Comparison of ENCODE assay signal across 11 mouse cellular contexts in the genomic region with DNA sequence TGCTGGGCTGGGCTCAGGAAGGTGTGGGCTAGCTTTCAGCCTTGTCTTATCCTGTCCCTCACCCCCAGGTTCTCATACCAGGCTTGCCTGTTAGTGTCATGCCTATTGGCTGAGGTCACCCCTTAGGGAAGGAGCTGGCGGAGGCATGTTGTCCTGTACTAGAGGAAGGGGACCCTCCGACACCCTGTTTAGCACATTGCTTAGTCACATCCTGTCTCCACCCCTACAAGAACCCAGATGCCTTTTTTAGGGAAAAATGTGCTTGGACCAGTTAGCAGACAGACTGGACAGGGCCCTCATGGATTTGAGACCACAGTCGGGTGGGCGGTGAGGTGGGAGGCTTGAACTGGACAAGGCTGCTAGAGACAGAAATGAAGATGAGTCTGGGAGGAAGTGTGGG. TPM values are rescaled to one million over a fixed set of nuclear protein-coding genes. Genes with fewer than 3 reads are reported as not detected.
DNase-seq lines count a peak whose midpoint lies in the region; ATAC-seq and TF ChIP-seq lines count a peak whose summit lies in the region.
"Had no signal": no experiment of that assay in that cellular context is flagged by ENCODE, and none has a peak within 500 bp of the region (broad histone marks: within the 10 kb centered on the region; RNA-seq: fewer than 3 reads in every experiment).

No protein-coding gene starts in this region.

- 67% methylated on average over 4 of the region's 4 CpGs for WGBS in lung, embryonic 14.5 days

- H3K4me1 ChIP-seq in lung, embryonic 14.5 days (ENCODE audit: insufficient read depth) = no peaks in the 10 kb centered on the region

- peak; percentile 48 for ATAC-seq in activated CD4-positive, CD25-positive, alpha-beta regulatory T cell, adult 4 months
- no peak; the same call in 1 of the 2 replicates for ATAC-seq in lung, embryonic 14.5 days (ENCODE audit: insufficient read depth)

- H3K9ac ChIP-seq in lung, embryonic 14.5 days = no peak overlapping the region; the same call in 1 of the 2 replicates

- intact Hi-C loops in heart, postnatal 14 days (cut with DNase I) = loop anchor here (1.0 kb wide), 1 partner anchor 16 kb away; no protein-coding TSS in a partner anchor

- no peaks in the 10 kb centered on the region for H3K9me3 ChIP-seq in lung, embryonic 14.5 days (ENCODE audit: low read depth, low read length)

- no peak overlapping the region for H3K4me2 ChIP-seq in lung, embryonic 14.5 days

- H3K4me3 ChIP-seq in lung, embryonic 14.5 days (ENCODE audit: low read depth, low read length) = no peak overlapping the region

- TF ChIP-seq CTCF in lung, embryonic 14.5 days (IDR thresholded peaks at IDR 0.05; ENCODE audit: low read depth) = no peak

- H3K27me3 ChIP-seq in lung, embryonic 14.5 days (ENCODE audit: insufficient read depth, low read length) = no peaks in the 10 kb centered on the region

- peak overlapping the region; percentile 42; the same call in 1 of the 2 replicates for H3K27ac ChIP-seq in lung, embryonic 14.5 days (ENCODE audit: low read depth)

- peak; percentile 61 to 73 for DNase-seq in adrenal gland, adult (ENCODE audit: inconsistent age in 2 of 2, low spot score in 1 of 2)
- no peak for DNase-seq in adrenal gland, postnatal 4 days (ENCODE audit: low spot score in 2 of 2)
- peak; percentile 75 to 76 for DNase-seq in heart, postnatal 14 days
- DNase-seq in lung, embryonic 14.5 days = peak; percentile 18
- DNase-seq in right cerebral cortex, postnatal 10 days (ENCODE audit: low spot score in 2 of 2) = no peak
- DNase-seq in layer of hippocampus, postnatal 14 days (ENCODE audit: low spot score in 2 of 2) = no peak
- DNase-seq in frontal cortex, postnatal 10 days (ENCODE audit: low spot score in 2 of 2) = no peak

- H3K36me3 ChIP-seq in lung, embryonic 14.5 days (ENCODE audit: insufficient read depth) = peaks cover 82% of the 10 kb centered on the region

RNA-seq across cellular contexts. Expression of gene Phyhd1, which starts 7.4 kb away (rescaled TPM):
- total RNA-seq in adrenal gland, postnatal 4 days (2021) = 10 to 100 TPM; 15.4 to 16.6 TPM
- 1 to 10 TPM; 3.9 to 4.8 TPM for polyA plus RNA-seq in activated CD4-positive, CD25-positive, alpha-beta regulatory T cell, adult 4 months (2017; shearing (Covaris generic))
- 10 to 100 TPM; 50.1 to 66.9 TPM for total RNA-seq in heart, postnatal 14 days (2021)
- 7.1 and 7.3 TPM in 2 replicates for polyA plus RNA-seq in lung, embryonic 14.5 days (2014; fragmentation: Nextera tagmentation; extraction: Ambion mirVana)
- total RNA-seq in layer of hippocampus, postnatal 14 days (2021) = 10 to 100 TPM; 23.1 to 24.0 TPM

RNA-seq across cellular contexts. Expression of gene Gm28035, which starts 18.2 kb away (rescaled TPM):
- 1 to 10 TPM; 1.3 TPM for total RNA-seq in adrenal gland, postnatal 4 days (2021)
- polyA plus RNA-seq in activated CD4-positive, CD25-positive, alpha-beta regulatory T cell, adult 4 months (2017; shearing (Covaris generic)) = not detected
- total RNA-seq in heart, postnatal 14 days (2021) = 1 to 10 TPM; 4.1 to 4.6 TPM
- 0.20 and 0.23 TPM in 2 replicates for polyA plus RNA-seq in lung, embryonic 14.5 days (2014; fragmentation: Nextera tagmentation; extraction: Ambion mirVana)
- total RNA-seq in layer of hippocampus, postnatal 14 days (2021) = 1 to 10 TPM; 6.7 to 7.3 TPM

RNA-seq across cellular contexts. Expression of gene Lrrc8a, which starts 21.1 kb away (rescaled TPM):
- 10 to 100 TPM; 46.2 to 47.3 TPM for total RNA-seq in adrenal gland, postnatal 4 days (2021)
- 10 to 100 TPM; 34.4 to 38.4 TPM for polyA plus RNA-seq in activated CD4-positive, CD25-positive, alpha-beta regulatory T cell, adult 4 months (2017; shearing (Covaris generic))
- 10 to 100 TPM; 90.1 to 90.5 TPM for total RNA-seq in heart, postnatal 14 days (2021)
- 43.9 and 44.4 TPM in 2 replicates for polyA plus RNA-seq in lung, embryonic 14.5 days (2014; fragmentation: Nextera tagmentation; extraction: Ambion mirVana)
- 10 to 100 TPM; 66.5 to 72.5 TPM for total RNA-seq in layer of hippocampus, postnatal 14 days (2021)

RNA-seq across cellular contexts. Expression of gene Gm28038, which starts 22.2 kb away (rescaled TPM):
- total RNA-seq in adrenal gland, postnatal 4 days (2021) = not detected
- not detected for polyA plus RNA-seq in activated CD4-positive, CD25-positive, alpha-beta regulatory T cell, adult 4 months (2017; shearing (Covaris generic))
- 1 to 10 TPM in 1 of 2 experiments, not detected in 1; 2.2 TPM for total RNA-seq in heart, postnatal 14 days (2021)
- polyA plus RNA-seq in lung, embryonic 14.5 days (2014; fragmentation: Nextera tagmentation; extraction: Ambion mirVana) = not detected in 2 replicates
- total RNA-seq in layer of hippocampus, postnatal 14 days (2021) = not detected
- total RNA-seq: hematopoietic stem cell, adult 5-6 weeks had no signal
- polyA plus RNA-seq: brain, embryonic 14.5 days; neural tube, embryonic 14.5 days had no signal

RNA-seq across cellular contexts. Expression of gene Dolk, which starts 27.5 kb away (rescaled TPM):
- 10 to 100 TPM; 36.0 to 36.5 TPM for total RNA-seq in adrenal gland, postnatal 4 days (2021)
- 10 to 100 TPM; 11.6 to 13.6 TPM for polyA plus RNA-seq in activated CD4-positive, CD25-positive, alpha-beta regulatory T cell, adult 4 months (2017; shearing (Covaris generic))
- total RNA-seq in heart, postnatal 14 days (2021) = 10 to 100 TPM; 24.5 to 24.7 TPM
- polyA plus RNA-seq in lung, embryonic 14.5 days (2014; fragmentation: Nextera tagmentation; extraction: Ambion mirVana) = 30.6 and 31.7 TPM in 2 replicates
- total RNA-seq in layer of hippocampus, postnatal 14 days (2021) = 10 to 100 TPM; 24.4 TPM

Comparison
In these comparisons a context has a peak if more than half of its experiments do, and no peak if none do; other contexts are left out.
1. DNase-seq: peak in adrenal gland, adult (2 of 2), heart, postnatal 14 days (2 of 2) and lung, embryonic 14.5 days (single experiment); none in adrenal gland, postnatal 4 days (0 of 2), right cerebral cortex, postnatal 10 days (0 of 2), layer of hippocampus, postnatal 14 days (0 of 2) and frontal cortex, postnatal 10 days (0 of 2).